28 mouse cellular contexts compared by ENCODE assay signal in the genomic region with DNA sequence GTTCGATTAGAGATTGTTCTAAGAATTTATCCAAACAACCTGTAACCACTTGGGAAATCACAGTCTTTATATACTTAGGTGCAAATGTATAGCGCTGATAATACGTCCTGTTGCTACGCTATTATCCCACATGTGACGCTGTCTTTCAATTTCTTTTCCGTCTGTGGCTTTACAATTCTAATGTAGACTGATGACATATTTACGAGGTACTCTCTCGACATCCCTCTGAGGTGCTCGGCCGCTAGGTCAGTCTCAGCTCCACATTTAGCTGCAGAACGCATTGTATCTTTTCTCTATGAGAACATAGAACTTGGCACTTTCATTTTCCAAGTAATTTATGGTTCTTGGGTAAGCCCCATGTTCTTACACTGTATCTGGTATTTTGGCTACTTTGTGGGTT.
DNase-seq lines count a peak whose midpoint lies in the region; ATAC-seq lines count a peak whose summit lies in the region.
"Had no signal": no experiment of that assay in that cellular context is flagged by ENCODE, and none has a peak within 500 bp of the region (broad histone marks: within the 10 kb centered on the region; RNA-seq: fewer than 3 reads in every experiment).

No protein-coding gene starts in this region.

- no peak overlapping the region for H3K27ac ChIP-seq in limb, embryonic 11.5 days (replicated peaks; ENCODE audit: low read depth, low read length)
- no peak overlapping the region for H3K27ac ChIP-seq in limb, embryonic 10.5 days
- H3K27ac ChIP-seq in limb, embryonic 13.5 days: no peak overlapping the region
- H3K27ac ChIP-seq in hindbrain, embryonic 12.5 days: no peak overlapping the region
- H3K27ac ChIP-seq: embryonic facial prominence, embryonic 13.5 days; embryonic facial prominence, embryonic 15.5 days; forebrain, embryonic 10.5 days; forebrain, embryonic 12.5 days had no signal

- H3K4me1 ChIP-seq in limb, embryonic 11.5 days (ENCODE audit: control insufficient read depth, insufficient read depth, low read length): no peaks in the 10 kb centered on the region
- H3K4me1 ChIP-seq in limb, embryonic 10.5 days: peaks cover 33% of the 10 kb centered on the region
- peaks cover 18% of the 10 kb centered on the region for H3K4me1 ChIP-seq in limb, embryonic 13.5 days
- no peaks in the 10 kb centered on the region for H3K4me1 ChIP-seq in hindbrain, embryonic 12.5 days

- no peaks in the 10 kb centered on the region for H3K36me3 ChIP-seq in limb, embryonic 11.5 days (ENCODE audit: control insufficient read depth, insufficient read depth, low read length)
- H3K36me3 ChIP-seq in limb, embryonic 10.5 days: no peaks in the 10 kb centered on the region
- H3K36me3 ChIP-seq in limb, embryonic 13.5 days: no peaks in the 10 kb centered on the region
- no peaks in the 10 kb centered on the region for H3K36me3 ChIP-seq in hindbrain, embryonic 12.5 days
- H3K36me3 ChIP-seq: embryonic facial prominence, embryonic 13.5 days; embryonic facial prominence, embryonic 15.5 days; forebrain, embryonic 10.5 days; forebrain, embryonic 12.5 days; G1E had no signal

- H3K4me3 ChIP-seq in limb, embryonic 11.5 days (ENCODE audit: low read depth, low read length): no peak overlapping the region
- no peak overlapping the region for H3K4me3 ChIP-seq in limb, embryonic 10.5 days
- H3K4me3 ChIP-seq in limb, embryonic 13.5 days: no peak overlapping the region
- H3K4me3 ChIP-seq in hindbrain, embryonic 12.5 days: no peak overlapping the region
- H3K4me3 ChIP-seq: embryonic facial prominence, embryonic 13.5 days; embryonic facial prominence, embryonic 15.5 days; erythroblast, embryonic 14.5 days; forebrain, embryonic 10.5 days; forebrain, embryonic 12.5 days had no signal

- H3K9me3 ChIP-seq in limb, embryonic 11.5 days (ENCODE audit: control insufficient read depth, low read length): no peaks in the 10 kb centered on the region
- no peaks in the 10 kb centered on the region for H3K9me3 ChIP-seq in limb, embryonic 10.5 days (replicated peaks)
- H3K9me3 ChIP-seq in limb, embryonic 13.5 days: no peaks in the 10 kb centered on the region
- H3K9me3 ChIP-seq in hindbrain, embryonic 12.5 days (replicated peaks): no peaks in the 10 kb centered on the region
- H3K9me3 ChIP-seq: embryonic facial prominence, embryonic 13.5 days; embryonic facial prominence, embryonic 15.5 days; forebrain, embryonic 10.5 days; forebrain, embryonic 12.5 days; G1E had no signal

- DNase-seq in limb, embryonic 11.5 days (ENCODE audit: low spot score): no peak
- no peak for DNase-seq in limb, embryonic 10.5 days (ENCODE audit: low spot score)
- DNase-seq in mesoderm, embryonic 11.5 days (ENCODE audit: low read depth, low spot score): peak; percentile 49
- no peak for DNase-seq in right cerebral cortex, postnatal 25 days
- DNase-seq: adrenal gland, adult 8-10 months; adrenal gland, postnatal 14 days; adrenal gland, postnatal 36 days; B cell, adult 2 months; cerebellum, adult 11-12 months; cerebellum, adult 2 months; cerebellum, adult 9-10 months; cerebellum, postnatal 10 days; cerebellum, postnatal 25 days; embryo, embryonic 11 days had no signal

- H3K4me2 ChIP-seq in limb, embryonic 11.5 days (ENCODE audit: low read depth, severe bottlenecking): no peak overlapping the region
- peak overlapping the region; percentile 34; the same call in 1 of the 2 replicates for H3K4me2 ChIP-seq in limb, embryonic 13.5 days (replicated peaks)
- no peak overlapping the region for H3K4me2 ChIP-seq in hindbrain, embryonic 12.5 days (replicated peaks)
- H3K4me2 ChIP-seq: embryonic facial prominence, embryonic 13.5 days; embryonic facial prominence, embryonic 15.5 days; forebrain, embryonic 12.5 days had no signal

- no peak overlapping the region for H3K9ac ChIP-seq in limb, embryonic 11.5 days (ENCODE audit: low read length)
- no peak overlapping the region for H3K9ac ChIP-seq in limb, embryonic 13.5 days
- no peak overlapping the region for H3K9ac ChIP-seq in hindbrain, embryonic 12.5 days
- H3K9ac ChIP-seq: embryonic facial prominence, embryonic 13.5 days; embryonic facial prominence, embryonic 15.5 days; forebrain, embryonic 12.5 days had no signal

- 24% methylated on average over 11 of the region's 11 CpGs for WGBS in limb, embryonic 11.5 days
- 39% methylated on average over 11 of the region's 11 CpGs for WGBS in limb, embryonic 10.5 days
- 22% methylated on average over 11 of the region's 11 CpGs for whole genome bisulfite sequencing in limb, embryonic 13.5 days
- WGBS in hindbrain, embryonic 12.5 days: 80% methylated on average over 11 of the region's 11 CpGs

- H3K27me3 ChIP-seq in limb, embryonic 11.5 days (ENCODE audit: control insufficient read depth, insufficient read depth, low read length): no peaks in the 10 kb centered on the region
- no peaks in the 10 kb centered on the region for H3K27me3 ChIP-seq in limb, embryonic 10.5 days (ENCODE audit: low read depth, poor library complexity, severe bottlenecking)
- peaks cover 7% of the 10 kb centered on the region; the same call in 1 of the 2 replicates for H3K27me3 ChIP-seq in limb, embryonic 13.5 days
- H3K27me3 ChIP-seq in hindbrain, embryonic 12.5 days: no peaks in the 10 kb centered on the region
- H3K27me3 ChIP-seq: CH12.LX; embryonic facial prominence, embryonic 13.5 days; embryonic facial prominence, embryonic 15.5 days; forebrain, embryonic 12.5 days; Patski had no signal

- peak; percentile 39; the same call in 1 of the 2 replicates for ATAC-seq in limb, embryonic 11.5 days (ENCODE audit: insufficient number of reproducible peaks, low FRiP score, low TSS enrichment, low read depth)
- ATAC-seq in limb, embryonic 13.5 days (ENCODE audit: low FRiP score, low read depth): no peak; the same call in 1 of the 2 replicates
- no peak for ATAC-seq in hindbrain, embryonic 12.5 days (ENCODE audit: low FRiP score)
- ATAC-seq: activated CD4-positive, CD25-positive, alpha-beta regulatory T cell, adult 4 months; CD4-positive, CD25-positive, alpha-beta regulatory T cell, adult 4 months; forebrain, embryonic 14.5 days; forebrain, embryonic 16.5 days; Patski had no signal
